Mouse (Mus musculus): ENCODE data around the gene Ppp1r14a.

Ppp1r14a gene

DNA sequence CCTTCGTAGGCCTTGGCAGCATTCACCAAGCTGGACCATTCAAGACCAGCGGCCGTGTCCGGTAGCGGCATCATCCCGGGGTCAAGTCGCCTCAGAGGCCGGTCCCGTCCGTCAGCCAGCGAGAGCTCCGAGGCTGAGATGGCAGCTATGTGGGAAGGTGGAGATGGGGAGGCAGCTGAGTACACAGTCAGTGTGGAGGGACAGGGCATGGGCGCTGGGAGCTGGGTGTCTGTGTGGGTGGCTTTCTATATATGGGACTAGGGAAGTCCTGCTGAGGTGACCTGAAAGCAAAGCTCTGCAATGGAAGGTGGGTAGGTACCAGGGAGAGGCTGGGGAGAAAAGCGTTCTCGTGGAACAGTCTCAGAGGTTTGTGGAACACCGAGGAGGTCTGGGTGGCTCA, 39.9 kb downstream of the Ppp1r14a start:
- DNase-seq (ENCODE audit: low spot score in 2 of 2) = no peak

- DNase-seq (ENCODE audit: low spot score in 2 of 2) = no peak
Observed at GRCm38 (mm10) chr7:29334156-29334555, 45.0 kb downstream of the Ppp1r14a start.

- DNase-seq (ENCODE audit: low spot score in 2 of 2) = no peak
Observed at GRCm38 (mm10) chr7:29335276-29335675, 46.2 kb downstream of the Ppp1r14a start.

GRCm38 (mm10) chr7:29335841-29336671, 46.9 kb downstream of the Ppp1r14a start:
- DNase-seq (ENCODE audit: low spot score in 2 of 2) = no peak

- no peak for DNase-seq (ENCODE audit: low spot score in 2 of 2)
Observed at GRCm38 (mm10) chr7:29336795-29337319, 47.7 kb downstream of the Ppp1r14a start.

GRCm38 (mm10) chr7:29337766-29338165, 48.7 kb downstream of the Ppp1r14a start:
- no peak for DNase-seq (ENCODE audit: low spot score in 2 of 2)

DNA sequence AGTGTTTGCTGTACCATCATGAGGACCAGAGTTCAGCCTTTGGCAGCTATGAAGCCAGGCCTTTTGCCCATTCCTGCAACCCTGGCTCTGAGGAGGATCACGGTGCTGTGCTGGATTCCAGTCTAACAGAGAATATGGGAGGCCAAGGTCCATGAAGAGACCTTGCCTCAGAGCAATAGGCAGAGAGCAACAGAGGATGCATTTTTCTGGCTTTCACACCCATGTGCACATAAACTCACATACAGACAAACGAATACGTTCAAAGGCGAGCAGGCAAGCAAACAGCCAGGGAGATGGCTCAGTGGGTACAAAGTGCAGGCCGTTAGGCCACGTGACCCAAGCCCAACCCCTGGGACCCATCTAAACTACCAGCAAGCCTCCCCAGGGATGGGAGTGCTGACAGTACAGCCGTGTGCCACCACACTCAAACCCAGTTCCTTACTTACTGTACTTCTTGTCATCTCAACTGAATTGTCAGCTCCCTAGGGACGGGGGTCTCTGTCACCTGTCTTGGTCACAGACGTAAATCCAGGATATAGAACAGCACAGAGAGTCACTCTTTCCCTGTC, 49.3 kb downstream of the Ppp1r14a start:
- DNase-seq (ENCODE audit: low spot score in 2 of 2) = no peak

- DNase-seq (ENCODE audit: low spot score in 2 of 2) = no peak
Observed at GRCm38 (mm10) chr7:29338984-29339679, 50.0 kb downstream of the Ppp1r14a start.

GRCm38 (mm10) chr7:29340247-29340646, 51.1 kb downstream of the Ppp1r14a start:
- no peak for DNase-seq (ENCODE audit: low spot score in 2 of 2)

GRCm38 (mm10) chr7:29340838-29341237, 51.7 kb downstream of the Ppp1r14a start:
- DNase-seq (ENCODE audit: low spot score in 2 of 2) = no peak

DNA sequence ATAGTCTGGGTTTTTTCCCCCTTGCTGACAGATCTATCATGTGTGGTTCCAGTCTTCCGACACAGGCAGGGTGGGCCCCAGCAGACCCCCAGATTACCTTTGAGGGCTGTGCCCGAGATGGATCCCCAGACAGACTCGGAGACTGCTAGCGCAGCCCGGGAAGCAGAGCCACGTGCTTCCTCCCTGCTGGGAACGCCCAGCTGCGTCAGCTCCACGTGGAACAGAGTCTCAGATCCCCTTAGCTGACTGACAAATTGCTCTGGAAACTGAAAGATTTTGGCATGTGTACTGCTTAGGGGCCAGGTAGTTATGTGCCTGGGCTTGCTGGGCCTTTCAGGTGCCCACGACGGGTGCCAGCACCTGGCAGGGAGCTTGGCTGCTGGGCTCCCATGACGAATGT, 52.6 kb downstream of the Ppp1r14a start:
- no peak for DNase-seq (ENCODE audit: low spot score in 2 of 2)

GRCm38 (mm10) chr7:29342489-29343092, 53.5 kb downstream of the Ppp1r14a start:
- DNase-seq (ENCODE audit: low spot score in 2 of 2) = no peak
